Mouse (Mus musculus) CH12.LX (cell line): Measurements from ENCODE around the gene Gm11037. TPM values are rescaled to one million over a fixed set of nuclear protein-coding genes. Genes with fewer than 3 reads are reported as not detected.

ENCODE experiments used
- DNase-seq: peaks from one replicate; pipeline ENCODE4 v3.0.0-alpha.2; 2013; ENCODE audit errors: extremely low read depth
- H3K27ac ChIP-seq: 2 replicates; pipeline ENCODE4 v1.5.1; 2012; ENCODE audit warnings: low read depth, mild to moderate bottlenecking, control low read depth, moderate library complexity; ENCODE audit not compliant: insufficient read depth
- H3K27me3 ChIP-seq: replicated peaks from 2 replicates; pipeline ENCODE3; 2012; ENCODE audit warnings: inconsistent platforms
- H3K36me3 ChIP-seq, 2 experiments: replicated peaks in 1 of 2; 2 replicates each; pipeline versions ENCODE3 to v1.6.1; 2012; ENCODE audit warnings: inconsistent platforms in 1 of 2, low read length in 1 of 2, mild to moderate bottlenecking in 1 of 2, mixed read lengths in 1 of 2, moderate library complexity in 1 of 2; ENCODE audit not compliant: control insufficient read depth in 1 of 2, insufficient read depth in 1 of 2
- H3K4me1 ChIP-seq, 2 experiments: 2 replicates each; pipeline ENCODE4 v1.6.1; 2012; ENCODE audit warnings: inconsistent platforms in 1 of 2, moderate library complexity in 1 of 2; ENCODE audit not compliant: insufficient read depth in 2 of 2, control insufficient read depth in 1 of 2
- H3K4me2 ChIP-seq: 2 replicates; pipeline ENCODE4 v1.6.1; 2012; ENCODE audit warnings: low read depth, mild to moderate bottlenecking, control low read depth; ENCODE audit not compliant: poor library complexity, insufficient read depth, severe bottlenecking
- H3K4me3 ChIP-seq, 3 experiments: fragments of 150-350 bp in 1 of 3; sonication (generic) in 1 of 3; replicated peaks in 1 of 3; 2 replicates each; pipeline versions ENCODE3 to v1.5.1; 2011 to 2012; ENCODE audit warnings: low read depth in 2 of 3, low read length in 2 of 3, mild to moderate bottlenecking in 2 of 3, moderate library complexity in 2 of 3, control low read depth in 1 of 3, improper control_type of control experiment in 1 of 3, inconsistent platforms in 1 of 3, mixed read lengths in 1 of 3; ENCODE audit not compliant: poor library complexity in 1 of 3
- H3K79me2 ChIP-seq: replicated peaks from 2 replicates; pipeline ENCODE4 v1.6.1; 2012; ENCODE audit warnings: mild to moderate bottlenecking, moderate library complexity; ENCODE audit not compliant: control insufficient read depth, poor library complexity, insufficient read depth, severe bottlenecking; ENCODE audit errors: extremely low read depth
- H3K9ac ChIP-seq: 2 replicates; pipeline ENCODE4 v1.6.1; 2012; ENCODE audit warnings: low read depth, mild to moderate bottlenecking, control low read depth, moderate library complexity; ENCODE audit not compliant: insufficient read depth
- H3K9me3 ChIP-seq: replicated peaks from 2 replicates; pipeline ENCODE3; 2012; ENCODE audit warnings: low read length, inconsistent platforms, mixed read lengths
- BHLHE40 ChIP-seq: IDR thresholded peaks from 2 replicates; pipeline ENCODE4 v1.6.1; 2011; ENCODE audit warnings: mild to moderate bottlenecking, low read depth, low read length, improper control_type of control experiment
- CTCF ChIP-seq, 2 experiments: IDR thresholded peaks in 1 of 2; conservative IDR thresholded peaks in 1 of 2; 2 replicates each; pipeline ENCODE4 v1.5.1; 2011 to 2012; ENCODE audit warnings: low read depth in 2 of 2, low read length in 2 of 2, improper control_type of control experiment in 1 of 2, inconsistent platforms in 1 of 2, mild to moderate bottlenecking in 1 of 2, moderate library complexity in 1 of 2
- E2F4 ChIP-seq: IDR thresholded peaks from 2 replicates; pipeline ENCODE4 v1.6.1; 2011; ENCODE audit warnings: low read depth, low read length, improper control_type of control experiment; ENCODE audit not compliant: insufficient replicate concordance
- ELF1 ChIP-seq: IDR thresholded peaks from 2 replicates; pipeline ENCODE4 v1.6.1; 2014; ENCODE audit warnings: low read depth, mild to moderate bottlenecking, inconsistent platforms, low read length, improper control_type of control experiment
- ETS1 ChIP-seq: conservative IDR thresholded peaks from 2 replicates; pipeline ENCODE4 v1.6.1; 2012; ENCODE audit warnings: low read depth, mild to moderate bottlenecking, inconsistent platforms, low read length, improper control_type of control experiment, moderate library complexity
- HCFC1 ChIP-seq: IDR thresholded peaks from 2 replicates; pipeline ENCODE4 v1.6.1; 2012; ENCODE audit warnings: low read depth, mild to moderate bottlenecking, inconsistent platforms, low read length, improper control_type of control experiment
- IRF4 ChIP-seq: IDR thresholded peaks from 2 replicates; pipeline ENCODE4 v1.6.1; 2014; ENCODE audit warnings: low read depth, mild to moderate bottlenecking, inconsistent platforms, low read length, improper control_type of control experiment
- JUN ChIP-seq: IDR thresholded peaks from 2 replicates; pipeline ENCODE4 v1.6.1; 2011; ENCODE audit warnings: low read depth, mild to moderate bottlenecking, low read length, improper control_type of control experiment, moderate library complexity; ENCODE audit not compliant: insufficient read depth
- MAX ChIP-seq: IDR thresholded peaks from 2 replicates; pipeline ENCODE4 v1.6.1; 2011; ENCODE audit warnings: low read length, improper control_type of control experiment
- MEF2A ChIP-seq: IDR thresholded peaks from 2 replicates; pipeline ENCODE4 v1.6.1; 2014; ENCODE audit warnings: low read depth, mild to moderate bottlenecking, inconsistent platforms, low read length, improper control_type of control experiment, borderline replicate concordance
- MXI1 ChIP-seq: IDR thresholded peaks from 2 replicates; pipeline ENCODE4 v1.6.1; 2011; ENCODE audit warnings: mild to moderate bottlenecking, low read depth, low read length, improper control_type of control experiment
- MYC ChIP-seq: IDR thresholded peaks from 2 replicates; pipeline ENCODE4 v1.6.1; 2011; ENCODE audit warnings: low read depth, mild to moderate bottlenecking, improper control_type of control experiment, low read length
- NELFE ChIP-seq: IDR thresholded peaks from 2 replicates; pipeline ENCODE4 v1.6.1; 2011; ENCODE audit warnings: low read depth, low read length, improper control_type of control experiment
- NRF1 ChIP-seq: IDR thresholded peaks from 2 replicates; pipeline ENCODE4 v1.6.1; 2014; ENCODE audit warnings: low read depth, mild to moderate bottlenecking, inconsistent platforms, low read length, improper control_type of control experiment, moderate library complexity
- SMC3 ChIP-seq: IDR thresholded peaks from 2 replicates; pipeline ENCODE4 v1.6.1; 2011; ENCODE audit warnings: low read depth, low read length, improper control_type of control experiment
- TBP ChIP-seq: conservative IDR thresholded peaks from 2 replicates; pipeline ENCODE4 v1.6.1; 2011; ENCODE audit warnings: low read depth, low read length, improper control_type of control experiment
- TCF12 ChIP-seq: IDR thresholded peaks from 2 replicates; pipeline ENCODE4 v1.6.1; 2014; ENCODE audit warnings: low read depth, mild to moderate bottlenecking, inconsistent platforms, low read length, improper control_type of control experiment
- UBTF ChIP-seq: IDR thresholded peaks from 2 replicates; pipeline ENCODE4 v1.6.1; 2012; ENCODE audit warnings: low read depth, mild to moderate bottlenecking, inconsistent platforms, low read length, improper control_type of control experiment, moderate library complexity
- USF1 ChIP-seq: IDR thresholded peaks from 2 replicates; pipeline ENCODE4 v1.6.1; 2014; ENCODE audit warnings: low read depth, mild to moderate bottlenecking, inconsistent platforms, low read length, improper control_type of control experiment
- USF2 ChIP-seq: conservative IDR thresholded peaks from 2 replicates; pipeline ENCODE4 v1.6.1; 2011; ENCODE audit warnings: low read depth, low read length, improper control_type of control experiment
- ZNF384 ChIP-seq: IDR thresholded peaks from 2 replicates; pipeline ENCODE4 v1.6.1; 2012; ENCODE audit warnings: low read depth, low read length, improper control_type of control experiment, inconsistent platforms
- dilution Hi-C: fragments of 300-500 bp; cut with MboI; formaldehyde crosslinking; loops from 2 replicates; pipeline ENCODE4 v1.14.3; 2020; ENCODE audit warnings: low sequenced_read_pairs; ENCODE audit not compliant: extremely low pct_unique_long_range_greater_than_20kb, extremely low pct_ligation_motif_present
- in situ Hi-C: fragments of 300-500 bp; cut with MboI; formaldehyde crosslinking; loops from 3 replicates; pipeline ENCODE4 v1.14.3; 2019; ENCODE audit warnings: low sequenced_read_pairs, low pct_ligation_motif_present, low pct_unique_long_range_greater_than_20kb, mixed read lengths
- polyA plus RNA-seq: library from polyadenylated mRNA; unstranded; fragments of >175 nt; gene quantifications from 2 replicates; pipeline ENCODE4 v1.2.1, GENCODE M21; 2012; ENCODE audit warnings: low read depth; ENCODE audit not compliant: insufficient read length
- total RNA-seq, 2 experiments: library from RNA; depleted of rRNA; stranded (reverse); fragments of 300-350 nt in 1 of 2; fragments of >200 nt in 1 of 2; gene quantifications; 2 replicates each; pipeline ENCODE4 v1.2.3; 2012 to 2014

Gene Gm11037
- total and polyA plus RNA-seq, 3 experiments: not detected

GRCm38 (mm10) chr2:131138760-131139159 is 5.5 kb downstream of the Gm11037 start:
- no peak overlapping the region for H3K4me3 ChIP-seq
- no peaks in the 10 kb centered on the region for H3K27me3 ChIP-seq
- H3K9me3 ChIP-seq: no peaks in the 10 kb centered on the region
- TF ChIP-seq HCFC1: no peak
- TF ChIP-seq MYC: no peak
- no peak for TF ChIP-seq ETS1
- no peak for TF ChIP-seq TCF12
- no peak for TF ChIP-seq TBP
- no peak for TF ChIP-seq ELF1
- no peak for TF ChIP-seq USF1
- no peak for TF ChIP-seq SMC3
- no peak for TF ChIP-seq MXI1
- TF ChIP-seq NRF1: no peak
- no peak for TF ChIP-seq CTCF (conservative IDR thresholded peaks at IDR 0.05 in 1 of 2, IDR thresholded peaks at IDR 0.05 in 1 of 2; ENCODE audit: low read depth in 2 of 2, low read length in 2 of 2)
- no peak for TF ChIP-seq UBTF
- no peak for DNase-seq
- no peak overlapping the region for H3K9ac ChIP-seq
- H3K79me2 ChIP-seq: no peaks in the 10 kb centered on the region
- no peak overlapping the region for H3K4me2 ChIP-seq
- peaks cover under 1 to 46% of the 10 kb centered on the region in 2 experiments for H3K36me3 ChIP-seq
- dilution Hi-C loops: no loop called here
- H3K4me1 ChIP-seq: 0 out of 4 replicates have a peak, but pooled peaks cover 0 to 2% of the 10 kb centered on the region in 2 experiments
- in situ Hi-C loops: no loop called here
- no peak overlapping the region for H3K27ac ChIP-seq

- Histone ChIP-seq H3K27me3 (no peaks in the 10 kb centered on the region), H3K9me3 (no peaks in the 10 kb centered on the region), H3K36me3 (peaks cover 4 to 47% of the 10 kb centered on the region in 2 experiments), H3K4me1 (0 out of 4 replicates have a peak, but pooled peaks cover 0 to 2% of the 10 kb centered on the region in 2 experiments), H3K79me2 (no peaks in the 10 kb centered on the region), H3K27ac (no peak overlapping the region), H3K9ac (no peak overlapping the region), H3K4me2 (no peak overlapping the region), H3K4me3 (no peak overlapping the region)
- in situ Hi-C loops: no loop called here
- DNase-seq: no peak
- TF ChIP-seq ZNF384 (no peak), JUN (no peak), TCF12 (no peak), BHLHE40 (no peak), NELFE (no peak), HCFC1 (no peak), IRF4 (no peak), MAX (no peak), USF2 (no peak), NRF1 (no peak), ELF1 (no peak), MEF2A (no peak), UBTF (no peak), E2F4 (no peak)
- dilution Hi-C loops: no loop called here
Observed at GRCm38 (mm10) chr2:131139287-131139686, 6.0 kb downstream of the Gm11037 start.
